Mouse (Mus musculus): ENCODE results near the gene Myom3. TPM values are rescaled to one million over a fixed set of nuclear protein-coding genes. Genes with fewer than 3 reads are reported as not detected.

Gene Myom3
- polyA plus RNA-seq, 1 experiment from 2014 or later: 0.20 TPM

- no peak overlapping the region for H3K9ac ChIP-seq
- H3K36me3 ChIP-seq: no peaks in the 10 kb centered on the region
- peaks cover 11% of the 10 kb centered on the region; the same call in 1 of the 2 replicates for H3K27me3 ChIP-seq
- no peak overlapping the region for H3K27ac ChIP-seq
- no peaks in the 10 kb centered on the region for H3K9me3 ChIP-seq (replicated peaks)
- ATAC-seq (ENCODE audit: low read depth) (no peak), DNase-seq (no peak)
- H3K4me2 ChIP-seq: no peak overlapping the region
- H3K4me1 ChIP-seq (replicated peaks): peaks cover 12% of the 10 kb centered on the region
- 70% methylated on average over 8 of the region's 8 CpGs for whole genome bisulfite sequencing (ENCODE audit: insufficient replicate concordance)
- H3K4me3 ChIP-seq (replicated peaks): no peak overlapping the region
Measured at GRCm38 (mm10) chr4:135761048-135761447, 1.5 kb downstream of the Myom3 start.

GRCm38 (mm10) chr4:135761569-135761968, 2.1 kb downstream of the Myom3 start:
- H3K4me2 ChIP-seq: 0 out of 2 replicates have a peak overlapping the region, but pooled peaks have one; percentile 62
- no peak overlapping the region for H3K9ac ChIP-seq
- peaks cover 12% of the 10 kb centered on the region for H3K4me1 ChIP-seq (replicated peaks)
- H3K27me3 ChIP-seq: peaks cover 11% of the 10 kb centered on the region; the same call in 1 of the 2 replicates
- H3K4me3 ChIP-seq (replicated peaks): no peak overlapping the region
- no peak for ATAC-seq (ENCODE audit: low read depth)
- WGBS (ENCODE audit: insufficient replicate concordance): 68% methylated on average over 7 of the region's 7 CpGs
- H3K27ac ChIP-seq: no peak overlapping the region
- no peak for DNase-seq
- H3K36me3 ChIP-seq: no peaks in the 10 kb centered on the region
- no peaks in the 10 kb centered on the region for H3K9me3 ChIP-seq (replicated peaks)

GRCm38 (mm10) chr4:135762251-135762906, 2.9 kb downstream of the Myom3 start:
- peaks cover 11% of the 10 kb centered on the region; the same call in 1 of the 2 replicates for H3K27me3 ChIP-seq
- no peak overlapping the region for H3K27ac ChIP-seq
- DNase-seq: peak; percentile 63
- peaks cover 12% of the 10 kb centered on the region for H3K4me1 ChIP-seq (replicated peaks)
- peak; percentile 87 for ATAC-seq (ENCODE audit: low read depth)
- peak overlapping the region; percentile 62 for H3K4me2 ChIP-seq
- no peaks in the 10 kb centered on the region for H3K9me3 ChIP-seq (replicated peaks)
- peak overlapping the region; percentile 36; the same call in 1 of the 2 replicates for H3K9ac ChIP-seq
- peak overlapping the region; percentile 46 for H3K4me3 ChIP-seq (replicated peaks)
- 8% methylated on average over 19 of the region's 19 CpGs for WGBS (ENCODE audit: insufficient replicate concordance)
- no peaks in the 10 kb centered on the region for H3K36me3 ChIP-seq

GRCm38 (mm10) chr4:135764700-135765099, 5.2 kb downstream of the Myom3 start:
- Histone ChIP-seq H3K9me3 (replicated peaks) (no peaks in the 10 kb centered on the region), H3K4me1 (replicated peaks) (peaks cover 12% of the 10 kb centered on the region), H3K4me3 (replicated peaks) (no peak overlapping the region), H3K27ac (no peak overlapping the region), H3K4me2 (no peak overlapping the region), H3K9ac (no peak overlapping the region), H3K36me3 (no peaks in the 10 kb centered on the region), H3K27me3 (peaks cover under 1% of the 10 kb centered on the region; the same call in 1 of the 2 replicates)
- DNase-seq: no peak
- ATAC-seq (ENCODE audit: low read depth): no peak
- WGBS (ENCODE audit: insufficient replicate concordance): 71% methylated on average over 13 of the region's 13 CpGs

- DNase-seq: no peak
- no peak for ATAC-seq (ENCODE audit: low read depth)
- 61% methylated on average over 8 of the region's 8 CpGs for WGBS (ENCODE audit: insufficient replicate concordance)
- H3K9ac ChIP-seq: no peak overlapping the region
- no peak overlapping the region for H3K4me2 ChIP-seq
- no peak overlapping the region for H3K4me3 ChIP-seq (replicated peaks)
- H3K27ac ChIP-seq: no peak overlapping the region
- no peaks in the 10 kb centered on the region for H3K36me3 ChIP-seq
- no peaks in the 10 kb centered on the region; the same call in 1 of the 2 replicates for H3K27me3 ChIP-seq
- peaks cover 12% of the 10 kb centered on the region for H3K4me1 ChIP-seq (replicated peaks)
- no peaks in the 10 kb centered on the region for H3K9me3 ChIP-seq (replicated peaks)
Measured at GRCm38 (mm10) chr4:135765707-135766106, 6.2 kb downstream of the Myom3 start.

GRCm38 (mm10) chr4:135766976-135767375, 7.5 kb downstream of the Myom3 start:
- Histone ChIP-seq H3K36me3 (no peaks in the 10 kb centered on the region), H3K27me3 (no peaks in the 10 kb centered on the region; the same call in 1 of the 2 replicates), H3K4me2 (no peak overlapping the region), H3K9ac (no peak overlapping the region), H3K9me3 (replicated peaks) (no peaks in the 10 kb centered on the region), H3K27ac (no peak overlapping the region), H3K4me3 (replicated peaks) (no peak overlapping the region), H3K4me1 (replicated peaks) (peaks cover 8% of the 10 kb centered on the region)
- WGBS (ENCODE audit: insufficient replicate concordance): 64% methylated on average over 3 of the region's 3 CpGs
- no peak for ATAC-seq (ENCODE audit: low read depth)
- no peak for DNase-seq

GRCm38 (mm10) chr4:135768572-135769526, 9.3 kb downstream of the Myom3 start:
- Histone ChIP-seq H3K9ac (no peak overlapping the region), H3K9me3 (replicated peaks) (no peaks in the 10 kb centered on the region), H3K4me1 (replicated peaks) (no peaks in the 10 kb centered on the region), H3K4me2 (no peak overlapping the region), H3K4me3 (replicated peaks) (no peak overlapping the region), H3K27ac (no peak overlapping the region), H3K36me3 (no peaks in the 10 kb centered on the region), H3K27me3 (no peaks in the 10 kb centered on the region; the same call in 1 of the 2 replicates)
- 58% methylated on average over 14 of the region's 14 CpGs for WGBS (ENCODE audit: insufficient replicate concordance)
- DNase-seq: no peak
- no peak for ATAC-seq (ENCODE audit: low read depth)

- 71% methylated on average over 18 of the region's 18 CpGs for WGBS (ENCODE audit: insufficient replicate concordance)
- H3K9me3 ChIP-seq (replicated peaks): no peaks in the 10 kb centered on the region
Measured at GRCm38 (mm10) chr4:135770611-135771305, 11.2 kb downstream of the Myom3 start.

GRCm38 (mm10) chr4:135771592-135771991, 12.1 kb downstream of the Myom3 start:
- 62% methylated on average over 6 of the region's 6 CpGs for WGBS (ENCODE audit: insufficient replicate concordance)
- no peak overlapping the region for H3K4me2 ChIP-seq
- peaks cover 17% of the 10 kb centered on the region; the same call in 1 of the 2 replicates for H3K27me3 ChIP-seq
- H3K36me3 ChIP-seq: no peaks in the 10 kb centered on the region
- no peaks in the 10 kb centered on the region for H3K4me1 ChIP-seq (replicated peaks)
- no peak overlapping the region for H3K4me3 ChIP-seq (replicated peaks)
- H3K9me3 ChIP-seq (replicated peaks): no peaks in the 10 kb centered on the region
- H3K27ac ChIP-seq: no peak overlapping the region
- H3K9ac ChIP-seq: no peak overlapping the region
- ATAC-seq (ENCODE audit: low read depth): no peak
- DNase-seq: no peak

More at GRCm38 (mm10) chr4:135770611-135771305, 11.2 kb downstream of the Myom3 start:
- no peak overlapping the region for H3K9ac ChIP-seq
- H3K27ac ChIP-seq: no peak overlapping the region
- ATAC-seq (ENCODE audit: low read depth) (no peak), DNase-seq (no peak)
- peaks cover 15% of the 10 kb centered on the region; the same call in 1 of the 2 replicates for H3K27me3 ChIP-seq
- H3K4me2 ChIP-seq: no peak overlapping the region
- no peak overlapping the region for H3K4me3 ChIP-seq (replicated peaks)
- H3K4me1 ChIP-seq (replicated peaks): no peaks in the 10 kb centered on the region
- H3K36me3 ChIP-seq: no peaks in the 10 kb centered on the region

- Histone ChIP-seq H3K9ac (no peak overlapping the region), H3K4me1 (replicated peaks) (no peaks in the 10 kb centered on the region), H3K4me2 (no peak overlapping the region), H3K27ac (no peak overlapping the region), H3K4me3 (replicated peaks) (no peak overlapping the region), H3K36me3 (no peaks in the 10 kb centered on the region), H3K27me3 (peaks cover 17% of the 10 kb centered on the region; the same call in 1 of the 2 replicates), H3K9me3 (replicated peaks) (no peaks in the 10 kb centered on the region)
- ATAC-seq (ENCODE audit: low read depth): no peak
- 67% methylated on average over 4 of the region's 4 CpGs for WGBS (ENCODE audit: insufficient replicate concordance)
- DNase-seq: no peak
Measured at GRCm38 (mm10) chr4:135772671-135773070, 13.2 kb downstream of the Myom3 start.

- peaks cover 21% of the 10 kb centered on the region for H3K27me3 ChIP-seq
- no peaks in the 10 kb centered on the region for H3K36me3 ChIP-seq
- H3K4me2 ChIP-seq: no peak overlapping the region
- no peaks in the 10 kb centered on the region for H3K4me1 ChIP-seq (replicated peaks)
- WGBS (ENCODE audit: insufficient replicate concordance): 46% methylated on average over 8 of the region's 8 CpGs
- H3K4me3 ChIP-seq (replicated peaks): no peak overlapping the region
- ATAC-seq (ENCODE audit: low read depth) (no peak), DNase-seq (no peak)
- H3K9ac ChIP-seq: no peak overlapping the region
- no peaks in the 10 kb centered on the region for H3K9me3 ChIP-seq (replicated peaks)
- H3K27ac ChIP-seq: no peak overlapping the region
Measured at GRCm38 (mm10) chr4:135774496-135774895, 15.0 kb downstream of the Myom3 start.

All from liver, embryonic 13.5 days (tissue).